Mouse (Mus musculus): ENCODE measurements around the gene Fbxo10. TPM values are rescaled to one million over a fixed set of nuclear protein-coding genes. Genes with fewer than 3 reads are reported as not detected.
A peak's percentile ranks its signal among the peaks of the same experiment; 100 is the strongest.
"Not testable (repeated sequence)": the region's sequence is repeated elsewhere in the genome, so short reads cannot be mapped to it uniquely, and the experiment has no call there.

Fbxo10 gene
- polyA plus RNA-seq, 1 experiment from 2014 or later = 25.8 TPM

DNA sequence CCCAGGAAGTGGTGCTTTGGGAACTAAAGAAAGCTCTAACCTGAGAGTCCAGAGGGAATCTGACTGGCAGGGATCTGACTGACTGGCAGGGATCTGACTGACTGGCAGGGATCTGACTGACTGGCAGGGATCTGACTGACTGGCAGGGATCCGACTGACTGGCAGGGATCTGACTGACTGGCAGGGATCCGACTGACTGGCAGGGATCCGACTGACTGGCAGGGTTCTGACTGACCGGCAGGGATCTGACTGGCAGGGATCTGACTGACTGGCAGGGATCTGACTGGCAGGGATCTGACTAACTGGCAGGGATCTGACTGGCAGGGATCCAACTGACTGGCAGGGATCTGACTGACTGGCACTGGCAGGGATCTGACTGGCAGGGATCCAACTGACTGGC is 3.4 kb downstream of the Fbxo10 start:
- not testable (repeated sequence) for H3K4me3 ChIP-seq; H3K36me3 ChIP-seq; ATAC-seq (replicated peaks); H3K9me3 ChIP-seq; H3K27me3 ChIP-seq; H3K9ac ChIP-seq (replicated peaks); H3K4me2 ChIP-seq (replicated peaks)
- H3K4me1 ChIP-seq = peaks cover 18% of the 10 kb centered on the region
- H3K27ac ChIP-seq (replicated peaks) = peak overlapping the region; percentile 40; the same call in 1 of the 2 replicates
- 76% methylated on average over 4 of the region's 4 CpGs for WGBS

DNA sequence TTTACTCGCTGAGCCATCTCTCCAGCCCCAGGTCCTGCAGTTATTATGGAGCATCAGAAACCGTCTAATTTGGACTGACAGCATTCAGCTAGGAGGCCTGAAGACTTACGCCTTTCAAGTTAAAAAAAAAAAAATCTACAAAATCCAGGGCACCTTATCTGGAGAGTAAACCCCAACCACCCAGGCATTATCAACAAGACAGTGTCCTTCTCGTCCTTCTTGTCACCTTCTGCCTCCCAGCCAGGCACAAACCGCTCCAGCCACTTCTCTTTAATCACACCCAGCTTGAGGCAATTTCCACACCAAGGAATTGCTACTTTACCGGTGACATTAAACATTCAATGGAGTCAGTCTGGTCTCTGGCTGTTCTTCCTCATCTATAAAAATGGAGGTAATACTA is 10.9 kb downstream of the Fbxo10 start:
- 88% methylated on average over 6 of the region's 6 CpGs for WGBS
- Histone ChIP-seq H3K4me2 (replicated peaks) (no peak overlapping the region), H3K9me3 (no peaks in the 10 kb centered on the region), H3K27ac (replicated peaks) (no peak overlapping the region), H3K4me3 (no peak overlapping the region), H3K9ac (replicated peaks) (no peak overlapping the region), H3K27me3 (no peaks in the 10 kb centered on the region), H3K36me3 (no peaks in the 10 kb centered on the region; the same call in 1 of the 2 replicates), H3K4me1 (no peaks in the 10 kb centered on the region)
- no peak for ATAC-seq (replicated peaks)

DNA sequence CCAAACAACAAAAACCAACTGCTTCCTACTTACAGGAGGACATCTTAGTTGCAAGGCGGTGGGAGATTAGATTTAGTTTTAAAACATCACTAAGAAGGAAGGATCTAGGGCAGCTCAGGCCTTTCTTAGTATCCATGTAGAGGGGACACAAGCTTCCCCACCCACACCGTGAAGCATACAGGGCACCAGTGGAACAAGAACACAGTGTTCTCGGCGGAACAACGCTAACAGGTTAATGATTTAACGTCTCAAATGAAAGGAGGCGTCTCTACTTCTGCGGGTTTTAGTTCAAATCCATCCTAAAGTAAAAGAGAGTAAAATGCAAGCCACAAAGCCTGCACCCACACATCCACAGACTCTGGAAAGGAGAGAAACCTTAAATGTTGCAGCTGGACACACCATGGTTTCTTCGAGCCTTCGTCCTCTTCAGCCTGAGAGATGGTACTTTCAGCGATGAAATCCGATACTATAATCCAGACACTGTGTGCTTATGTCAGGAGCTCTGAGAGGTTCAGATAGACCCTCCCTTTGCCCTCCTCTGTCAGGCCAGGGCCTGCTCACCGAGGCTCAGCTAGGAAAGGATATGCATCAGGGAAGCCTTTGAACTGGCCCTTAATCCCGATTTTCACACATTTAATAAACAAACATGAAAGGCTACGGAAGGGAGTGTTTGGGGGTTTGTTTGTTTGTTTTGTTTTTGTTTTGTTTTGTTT is 12.0 kb downstream of the Fbxo10 start:
- no peaks in the 10 kb centered on the region for H3K27me3 ChIP-seq
- 82% methylated on average over 15 of the region's 15 CpGs for WGBS
- H3K4me3 ChIP-seq = no peak overlapping the region
- no peaks in the 10 kb centered on the region for H3K36me3 ChIP-seq
- H3K27ac ChIP-seq (replicated peaks) = no peak overlapping the region
- H3K4me2 ChIP-seq (replicated peaks) = no peak overlapping the region
- H3K9me3 ChIP-seq = no peaks in the 10 kb centered on the region
- H3K9ac ChIP-seq (replicated peaks) = no peak overlapping the region
- no peaks in the 10 kb centered on the region for H3K4me1 ChIP-seq
- no peak for ATAC-seq (replicated peaks)

DNA sequence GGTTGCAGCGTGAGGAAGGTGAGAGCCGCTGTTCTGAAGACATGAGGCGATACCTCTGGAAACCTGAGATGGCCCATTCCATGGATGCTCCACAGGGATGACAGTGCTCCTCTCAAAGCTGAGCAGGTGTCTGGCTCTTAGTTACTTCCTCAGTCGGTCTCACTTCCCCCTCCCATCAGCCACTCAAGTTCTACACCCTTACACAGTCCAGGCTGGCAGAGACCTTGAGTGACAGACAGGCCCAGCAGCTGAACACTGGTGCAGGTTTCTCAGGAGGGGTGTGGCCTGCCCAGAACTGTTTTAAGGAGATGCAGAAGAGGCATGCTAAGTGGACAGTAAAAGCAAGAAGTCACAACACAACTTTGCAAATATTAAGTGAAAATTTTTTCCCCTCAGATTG is 16.7 kb downstream of the Fbxo10 start:
- Histone ChIP-seq H3K27me3 (no peaks in the 10 kb centered on the region), H3K4me1 (0 out of 2 replicates have a peak, but pooled peaks cover 3% of the 10 kb centered on the region), H3K27ac (replicated peaks) (no peak overlapping the region), H3K9ac (replicated peaks) (no peak overlapping the region), H3K36me3 (no peaks in the 10 kb centered on the region), H3K9me3 (no peaks in the 10 kb centered on the region), H3K4me3 (no peak overlapping the region), H3K4me2 (replicated peaks) (no peak overlapping the region)
- ATAC-seq (replicated peaks) = no peak
- WGBS = 82% methylated on average over 4 of the region's 4 CpGs

DNA sequence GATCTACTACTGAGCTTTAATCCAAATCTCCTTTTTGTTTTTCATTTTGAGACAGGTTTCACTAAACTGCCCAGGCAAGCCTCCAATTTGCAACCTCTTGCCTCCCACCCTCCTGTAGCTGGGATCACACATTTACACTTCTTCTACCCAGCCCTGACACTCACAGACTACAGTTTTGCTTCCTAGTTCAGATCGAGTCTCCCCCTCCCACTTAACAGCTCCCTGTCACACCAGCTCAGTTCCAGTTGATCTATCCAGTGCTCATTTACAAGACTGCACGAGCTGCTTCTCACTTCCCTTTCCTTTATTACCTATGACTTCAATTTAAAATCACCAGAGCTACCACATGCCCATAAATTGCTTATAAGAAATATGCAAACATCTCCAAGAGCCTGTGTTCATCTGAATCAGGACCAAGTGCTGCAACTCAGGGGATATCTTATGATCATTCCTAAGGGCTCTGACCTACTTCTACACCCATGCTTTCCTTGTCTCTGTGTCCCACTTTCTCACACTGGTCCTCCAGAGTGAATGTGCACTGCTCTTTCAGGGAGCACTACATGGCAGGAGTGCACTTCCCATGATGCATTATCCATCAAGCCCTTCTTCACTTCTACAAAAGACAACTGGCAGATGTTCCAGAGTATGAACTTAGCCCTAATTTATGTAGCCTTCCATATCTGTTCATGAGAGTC is 18.2 kb downstream of the Fbxo10 start:
- peaks cover 10% of the 10 kb centered on the region; the same call in 1 of the 2 replicates for H3K36me3 ChIP-seq
- H3K27ac ChIP-seq (replicated peaks) = no peak overlapping the region
- WGBS = 42% methylated on average over 2 of the region's 2 CpGs
- H3K4me1 ChIP-seq = 0 out of 2 replicates have a peak, but pooled peaks cover 3% of the 10 kb centered on the region
- H3K4me2 ChIP-seq (replicated peaks) = no peak overlapping the region
- no peaks in the 10 kb centered on the region for H3K27me3 ChIP-seq
- H3K4me3 ChIP-seq = no peak overlapping the region
- H3K9me3 ChIP-seq = no peaks in the 10 kb centered on the region
- ATAC-seq (replicated peaks) = no peak
- H3K9ac ChIP-seq (replicated peaks) = no peak overlapping the region

- WGBS = 94% methylated on average over 2 of the region's 2 CpGs
- no peak overlapping the region for H3K9ac ChIP-seq (replicated peaks)
- H3K36me3 ChIP-seq = peaks cover 26% of the 10 kb centered on the region
- 0 out of 2 replicates have a peak, but pooled peaks cover 3% of the 10 kb centered on the region for H3K4me1 ChIP-seq
- H3K4me3 ChIP-seq = no peak overlapping the region
- H3K9me3 ChIP-seq = no peaks in the 10 kb centered on the region
- no peak overlapping the region for H3K4me2 ChIP-seq (replicated peaks)
- no peaks in the 10 kb centered on the region for H3K27me3 ChIP-seq
- H3K27ac ChIP-seq (replicated peaks) = no peak overlapping the region
- ATAC-seq (replicated peaks) = no peak
These were observed 19.8 kb downstream of the Fbxo10 start for GRCm38 (mm10) chr4:45064577-45064976.

- not testable (repeated sequence) for ATAC-seq (replicated peaks)
- 62% methylated on average over 1 of the region's 1 CpGs for WGBS
These were observed 20.6 kb downstream of the Fbxo10 start for GRCm38 (mm10) chr4:45063836-45064235.

GRCm38 (mm10) chr4:45055451-45055850 is 29.0 kb downstream of the Fbxo10 start:
- ATAC-seq (replicated peaks) = no peak

More at GRCm38 (mm10) chr4:45063836-45064235, 20.6 kb downstream of the Fbxo10 start:
- H3K4me2 ChIP-seq (replicated peaks); H3K27me3 ChIP-seq; H3K4me3 ChIP-seq; H3K4me1 ChIP-seq; H3K9me3 ChIP-seq; H3K27ac ChIP-seq (replicated peaks); H3K9ac ChIP-seq (replicated peaks): not testable (repeated sequence)
- peaks cover 33% of the 10 kb centered on the region for H3K36me3 ChIP-seq

GRCm38 (mm10) chr4:45054862-45055261 is 29.5 kb downstream of the Fbxo10 start:
- Histone ChIP-seq H3K4me2 (replicated peaks) (no peak overlapping the region), H3K9me3 (no peaks in the 10 kb centered on the region), H3K27ac (replicated peaks) (no peak overlapping the region), H3K36me3 (peaks cover 45% of the 10 kb centered on the region), H3K27me3 (no peaks in the 10 kb centered on the region), H3K4me1 (no peaks in the 10 kb centered on the region), H3K4me3 (no peak overlapping the region), H3K9ac (replicated peaks) (no peak overlapping the region)
- ATAC-seq (replicated peaks) = no peak
- WGBS = 64% methylated on average over 3 of the region's 3 CpGs

More at GRCm38 (mm10) chr4:45055451-45055850, 29.0 kb downstream of the Fbxo10 start:
- no peak overlapping the region for H3K27ac ChIP-seq (replicated peaks)
- H3K4me1 ChIP-seq = no peaks in the 10 kb centered on the region
- H3K9ac ChIP-seq (replicated peaks) = no peak overlapping the region
- H3K27me3 ChIP-seq = no peaks in the 10 kb centered on the region
- 87% methylated on average over 8 of the region's 8 CpGs for WGBS
- H3K4me2 ChIP-seq (replicated peaks) = no peak overlapping the region
- H3K9me3 ChIP-seq = no peaks in the 10 kb centered on the region
- peaks cover 47% of the 10 kb centered on the region for H3K36me3 ChIP-seq
- no peak overlapping the region for H3K4me3 ChIP-seq

DNA sequence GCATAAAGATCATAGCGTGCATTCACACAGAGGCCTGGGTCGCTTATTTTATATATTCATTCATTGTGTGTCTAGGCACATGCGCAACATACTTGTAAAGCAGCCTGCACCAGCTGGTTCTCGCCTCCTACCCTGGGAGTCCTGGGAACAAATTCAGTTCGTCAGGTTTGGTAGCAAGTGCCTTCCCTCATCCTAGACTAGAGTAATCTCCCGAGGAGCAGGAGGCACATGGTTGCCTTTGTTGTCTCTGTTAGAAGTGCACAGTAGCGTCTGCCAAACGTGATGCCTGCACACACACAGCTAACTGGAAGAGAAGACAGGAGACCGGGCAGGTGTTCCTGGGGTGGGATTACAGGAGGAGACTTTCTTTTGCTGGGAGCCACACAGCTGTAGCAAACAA is 36.4 kb downstream of the Fbxo10 start:
- Histone ChIP-seq H3K27ac (replicated peaks) (peak overlapping the region; percentile 55), H3K4me1 (no peaks in the 10 kb centered on the region), H3K36me3 (peaks cover 38% of the 10 kb centered on the region), H3K27me3 (no peaks in the 10 kb centered on the region), H3K4me3 (no peak overlapping the region), H3K4me2 (replicated peaks) (no peak overlapping the region), H3K9ac (replicated peaks) (no peak overlapping the region), H3K9me3 (no peaks in the 10 kb centered on the region)
- no peak for ATAC-seq (replicated peaks)
- WGBS = 71% methylated on average over 9 of the region's 9 CpGs

DNA sequence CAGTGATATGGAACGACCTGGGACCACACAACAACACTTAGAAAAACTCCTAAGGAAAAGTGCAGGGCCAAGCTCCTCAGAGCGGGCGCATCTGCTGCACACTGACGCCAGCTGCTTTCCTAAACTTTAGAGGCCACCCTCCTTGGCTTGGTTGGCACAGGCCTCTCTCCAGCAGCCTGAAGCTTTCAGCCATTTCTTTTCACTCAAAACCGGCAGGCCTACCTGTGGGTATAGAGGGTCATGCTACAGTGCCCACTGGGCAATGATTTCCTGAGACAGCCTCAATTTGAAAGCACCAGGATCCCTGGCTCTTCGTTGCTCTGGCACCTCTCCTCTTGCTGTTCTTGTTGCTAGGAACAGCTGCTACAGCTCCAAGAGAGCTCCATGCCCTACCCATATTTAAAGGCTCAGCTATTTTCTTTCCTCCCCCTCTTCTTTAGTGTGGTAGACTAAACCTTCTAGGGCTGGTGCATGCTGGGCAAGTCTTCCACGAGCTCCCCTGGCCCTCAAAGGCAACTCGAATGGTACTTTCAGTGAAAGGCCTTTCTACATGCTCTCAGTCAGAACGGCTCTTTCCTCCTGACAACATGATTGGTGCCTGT is 37.0 kb downstream of the Fbxo10 start:
- Histone ChIP-seq H3K4me3 (no peak overlapping the region), H3K27me3 (no peaks in the 10 kb centered on the region), H3K4me1 (no peaks in the 10 kb centered on the region), H3K4me2 (replicated peaks) (no peak overlapping the region), H3K9ac (replicated peaks) (no peak overlapping the region), H3K27ac (replicated peaks) (peak overlapping the region; percentile 55), H3K36me3 (peaks cover 38% of the 10 kb centered on the region), H3K9me3 (no peaks in the 10 kb centered on the region)
- WGBS = 79% methylated on average over 9 of the region's 9 CpGs
- no peak for ATAC-seq (replicated peaks)

- Histone ChIP-seq H3K4me2 (replicated peaks) (no peak overlapping the region), H3K9me3 (no peaks in the 10 kb centered on the region), H3K4me1 (no peaks in the 10 kb centered on the region), H3K4me3 (no peak overlapping the region), H3K27ac (replicated peaks) (no peak overlapping the region), H3K36me3 (peaks cover 40% of the 10 kb centered on the region), H3K9ac (replicated peaks) (no peak overlapping the region), H3K27me3 (no peaks in the 10 kb centered on the region)
- no peak for ATAC-seq (replicated peaks)
- WGBS = 96% methylated on average over 5 of the region's 5 CpGs
These were observed 37.7 kb downstream of the Fbxo10 start for GRCm38 (mm10) chr4:45046679-45047078.

All from forebrain, embryonic 15.5 days (tissue).